Mouse (Mus musculus): Measurements from ENCODE around the gene Gns. TPM values are rescaled to one million over a fixed set of nuclear protein-coding genes. Genes with fewer than 3 reads are reported as not detected.
A peak's percentile ranks its signal among the peaks of the same experiment; 100 is the strongest.

The Gns gene
- total and polyA plus RNA-seq, 2 experiments from 2014 or later: 39.5 to 87.5 TPM

DNA sequence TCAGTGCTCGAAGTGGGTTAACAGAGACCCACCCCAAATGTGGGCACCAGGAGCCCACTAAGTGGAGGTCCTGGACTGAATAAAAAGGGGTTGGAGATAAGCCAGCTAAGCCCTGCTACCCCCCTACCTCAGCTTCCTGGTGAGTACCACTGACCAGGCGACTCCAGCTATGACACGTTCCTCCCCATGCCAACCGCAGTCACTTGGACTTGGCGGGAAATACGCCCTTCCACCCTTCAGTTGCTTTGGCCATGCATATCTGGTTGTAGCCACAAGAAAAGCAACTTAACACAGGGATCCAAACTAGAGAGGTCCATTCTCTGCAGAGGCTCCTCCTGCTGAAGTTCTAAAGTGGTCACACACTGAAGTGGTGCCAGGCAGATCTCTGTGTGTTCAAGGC, 57.4 kb downstream of the Gns start:
- Histone ChIP-seq H3K9me3 (ENCODE audit: low read length) (no peaks in the 10 kb centered on the region), H3K36me3 (ENCODE audit: insufficient read depth, low read length) (no peaks in the 10 kb centered on the region), H3K4me2 (ENCODE audit: low read depth, low read length) (no peak overlapping the region), H3K9ac (replicated peaks; ENCODE audit: low read length) (no peak overlapping the region), H3K4me1 (ENCODE audit: insufficient read depth, low read length) (peaks cover 31% of the 10 kb centered on the region), H3K4me3 (ENCODE audit: low read length) (no peak overlapping the region), H3K27me3 (ENCODE audit: insufficient read depth, low read length) (no peaks in the 10 kb centered on the region), H3K27ac (peak overlapping the region; percentile 71; the same call in 1 of the 2 replicates)
- ATAC-seq (no peak), DNase-seq (ENCODE audit: low spot score) (no peak)
- WGBS: 66% methylated on average over 6 of the region's 6 CpGs
- no peak for TF ChIP-seq CTCF (IDR thresholded peaks at IDR 0.05; ENCODE audit: low read depth)

DNA sequence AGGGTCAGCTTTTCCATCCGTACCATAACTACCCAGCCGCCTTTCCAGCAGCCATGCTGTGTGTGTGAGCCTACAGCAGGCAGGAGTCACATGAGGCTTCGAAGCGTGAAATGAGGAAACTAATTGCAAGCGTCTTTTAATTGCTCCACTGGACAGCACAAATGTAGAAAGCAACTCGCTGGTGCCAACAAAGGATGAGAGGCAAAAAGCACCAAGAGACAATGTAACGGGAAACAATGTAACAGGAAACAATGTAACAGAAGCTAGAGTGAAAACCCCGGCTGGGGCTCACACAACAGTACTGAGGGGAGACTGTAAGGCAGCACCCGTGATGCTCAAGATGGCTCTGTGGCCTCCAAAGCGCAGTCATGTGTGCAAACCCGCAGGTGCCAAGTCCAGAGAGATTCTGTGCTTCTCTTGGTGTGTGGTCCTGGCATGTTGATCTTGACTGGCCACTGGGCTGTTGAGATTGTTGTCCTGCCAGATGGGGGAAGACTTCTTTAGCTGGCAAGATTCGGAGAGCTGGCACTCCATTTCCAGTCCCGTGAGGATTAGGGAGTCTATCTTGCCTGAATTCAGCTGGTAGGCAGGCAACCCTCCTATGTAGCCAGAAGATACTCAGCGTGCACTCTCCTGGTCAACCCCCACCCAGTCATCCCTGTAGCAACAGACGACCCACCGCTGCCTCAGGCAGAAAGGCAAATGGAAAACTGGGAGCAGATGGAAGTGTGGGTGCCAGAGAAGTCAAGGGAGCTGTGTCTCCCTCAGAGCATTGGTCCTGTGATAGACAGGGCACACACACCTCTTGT, 58.9 kb downstream of the Gns start:
- Histone ChIP-seq H3K4me1 (ENCODE audit: insufficient read depth, low read length) (peaks cover 36% of the 10 kb centered on the region), H3K4me3 (ENCODE audit: low read length) (no peak overlapping the region), H3K27me3 (ENCODE audit: insufficient read depth, low read length) (no peaks in the 10 kb centered on the region), H3K27ac (peak overlapping the region; percentile 71), H3K9ac (replicated peaks; ENCODE audit: low read length) (no peak overlapping the region), H3K4me2 (ENCODE audit: low read depth, low read length) (no peak overlapping the region), H3K36me3 (ENCODE audit: insufficient read depth, low read length) (no peaks in the 10 kb centered on the region), H3K9me3 (ENCODE audit: low read length) (no peaks in the 10 kb centered on the region)
- 26% methylated on average over 16 of the region's 16 CpGs for WGBS
- peak; percentile 87 for ATAC-seq
- TF ChIP-seq CTCF (IDR thresholded peaks at IDR 0.05; ENCODE audit: low read depth): no peak; the same call in 1 of the 2 replicates
- peak; percentile 89 for DNase-seq (ENCODE audit: low spot score)

DNA sequence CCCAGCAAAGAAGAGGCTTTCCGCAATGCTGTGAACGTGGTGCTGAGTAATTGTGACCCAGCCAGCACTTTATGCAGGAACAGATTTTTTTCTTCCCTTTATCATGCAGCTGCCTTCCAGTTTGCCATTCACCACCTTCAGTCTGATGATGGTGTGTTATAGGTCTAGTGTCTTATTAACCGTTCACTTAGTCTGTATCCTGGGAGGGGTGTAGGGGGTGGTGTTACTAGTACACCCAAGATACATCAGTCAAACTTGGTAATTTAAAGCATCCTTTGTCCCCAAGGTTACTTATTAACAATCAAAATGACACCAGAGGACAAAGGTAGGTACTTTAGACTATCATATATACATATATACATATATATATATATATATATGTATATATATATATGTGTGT, 59.6 kb downstream of the Gns start:
- H3K27ac ChIP-seq: peak overlapping the region; percentile 71
- H3K27me3 ChIP-seq (ENCODE audit: insufficient read depth, low read length): no peaks in the 10 kb centered on the region
- ATAC-seq: no peak
- no peak for DNase-seq (ENCODE audit: low spot score)
- WGBS: 54% methylated on average over 3 of the region's 3 CpGs
- no peaks in the 10 kb centered on the region for H3K9me3 ChIP-seq (ENCODE audit: low read length)
- H3K4me2 ChIP-seq (ENCODE audit: low read depth, low read length): no peak overlapping the region
- no peaks in the 10 kb centered on the region for H3K36me3 ChIP-seq (ENCODE audit: insufficient read depth, low read length)
- H3K4me1 ChIP-seq (ENCODE audit: insufficient read depth, low read length): peaks cover 39% of the 10 kb centered on the region
- TF ChIP-seq CTCF (IDR thresholded peaks at IDR 0.05; ENCODE audit: low read depth): no peak
- no peak overlapping the region for H3K9ac ChIP-seq (replicated peaks; ENCODE audit: low read length)
- H3K4me3 ChIP-seq (ENCODE audit: low read length): no peak overlapping the region

DNA sequence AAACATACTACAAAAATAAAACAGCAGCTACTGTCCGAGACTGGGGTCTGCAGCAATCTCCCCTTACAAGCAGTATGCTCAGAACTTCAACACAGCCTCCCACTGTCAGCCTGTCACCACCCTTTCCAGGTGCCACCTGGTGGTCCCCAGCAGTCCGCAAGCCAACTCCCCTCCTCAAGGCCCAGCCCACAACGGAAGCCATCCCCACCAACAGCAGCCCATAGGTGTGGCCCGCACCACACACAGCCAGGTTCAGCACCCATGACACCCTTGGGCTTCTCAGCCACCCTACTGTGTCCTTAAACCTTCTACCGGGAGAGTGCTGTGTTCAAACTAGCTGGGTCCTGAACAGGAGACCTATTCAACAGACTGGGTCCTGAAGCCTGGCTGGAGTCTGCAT, 60.2 kb downstream of the Gns start:
- DNase-seq (ENCODE audit: low spot score) (no peak), ATAC-seq (no peak)
- Histone ChIP-seq H3K4me1 (ENCODE audit: insufficient read depth, low read length) (peaks cover 39% of the 10 kb centered on the region), H3K9me3 (ENCODE audit: low read length) (no peaks in the 10 kb centered on the region), H3K4me2 (ENCODE audit: low read depth, low read length) (no peak overlapping the region), H3K27ac (no peak overlapping the region), H3K9ac (replicated peaks; ENCODE audit: low read length) (no peak overlapping the region), H3K27me3 (ENCODE audit: insufficient read depth, low read length) (no peaks in the 10 kb centered on the region), H3K4me3 (ENCODE audit: low read length) (no peak overlapping the region), H3K36me3 (ENCODE audit: insufficient read depth, low read length) (no peaks in the 10 kb centered on the region)
- 92% methylated on average over 5 of the region's 5 CpGs for WGBS
- no peak for TF ChIP-seq CTCF (IDR thresholded peaks at IDR 0.05; ENCODE audit: low read depth)

DNA sequence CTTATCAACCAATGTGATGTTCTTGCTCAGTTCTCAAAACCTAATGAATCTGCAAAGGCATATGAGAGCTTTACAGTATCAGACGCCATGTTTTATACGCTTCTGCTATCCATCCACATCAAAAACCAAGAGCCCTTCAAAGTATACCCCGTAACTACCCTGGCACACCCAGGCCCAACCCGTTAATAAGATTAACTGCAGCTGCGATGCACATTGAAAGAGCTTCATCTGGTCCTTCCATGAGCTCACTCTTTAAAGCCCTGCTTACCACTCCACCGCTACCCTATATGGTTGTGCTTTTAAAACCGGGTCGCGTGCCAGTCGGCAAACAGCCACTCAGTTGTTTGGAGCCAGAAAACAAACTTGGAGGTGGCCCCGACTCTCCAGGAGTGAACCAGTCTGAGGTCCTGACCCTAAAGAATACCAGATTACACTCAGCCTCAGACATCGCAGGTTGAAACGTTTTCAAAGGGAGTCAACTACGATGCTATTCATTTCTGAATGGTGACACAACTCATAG, 60.7 kb downstream of the Gns start:
- Histone ChIP-seq H3K4me1 (ENCODE audit: insufficient read depth, low read length) (peaks cover 43% of the 10 kb centered on the region), H3K9me3 (ENCODE audit: low read length) (no peaks in the 10 kb centered on the region), H3K27me3 (ENCODE audit: insufficient read depth, low read length) (no peaks in the 10 kb centered on the region), H3K4me2 (ENCODE audit: low read depth, low read length) (no peak overlapping the region), H3K9ac (replicated peaks; ENCODE audit: low read length) (no peak overlapping the region), H3K27ac (no peak overlapping the region), H3K4me3 (ENCODE audit: low read length) (no peak overlapping the region), H3K36me3 (ENCODE audit: insufficient read depth, low read length) (no peaks in the 10 kb centered on the region)
- 72% methylated on average over 14 of the region's 14 CpGs for WGBS
- no peak for DNase-seq (ENCODE audit: low spot score)
- no peak for ATAC-seq
- no peak for TF ChIP-seq CTCF (IDR thresholded peaks at IDR 0.05; ENCODE audit: low read depth)

DNA sequence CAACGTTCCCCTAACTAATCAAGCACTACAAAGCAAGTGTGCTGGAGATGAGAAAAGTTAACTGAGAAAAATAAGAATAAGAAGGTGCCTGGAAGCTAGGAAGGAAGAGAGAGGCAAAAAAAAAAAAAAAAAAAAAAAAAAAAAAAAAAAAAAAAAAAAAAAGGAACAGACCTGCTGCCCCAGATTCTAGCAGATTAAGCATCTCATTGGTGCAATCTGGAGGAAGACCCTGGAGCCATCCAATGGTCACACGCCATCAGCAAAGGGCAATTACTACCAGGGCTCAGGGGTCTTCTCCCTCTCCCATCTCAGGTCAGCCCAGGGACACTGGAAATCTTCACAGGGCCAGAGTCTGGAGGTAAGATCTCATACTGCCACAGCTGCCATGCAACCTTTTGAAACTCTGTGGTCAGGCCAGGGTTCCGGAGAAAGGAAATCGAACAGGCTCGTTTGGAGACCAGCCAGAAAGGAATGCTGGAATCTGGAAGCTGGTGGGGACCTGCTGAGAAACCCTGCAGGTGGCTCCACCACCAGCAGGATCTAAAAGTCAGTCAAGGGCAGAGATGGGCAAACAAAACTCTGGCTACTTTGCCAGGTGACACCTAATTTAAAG, 61.7 kb downstream of the Gns start:
- ATAC-seq (no peak), DNase-seq (ENCODE audit: low spot score) (no peak)
- H3K9ac ChIP-seq (replicated peaks; ENCODE audit: low read length): no peak overlapping the region
- no peaks in the 10 kb centered on the region for H3K9me3 ChIP-seq (ENCODE audit: low read length)
- peaks cover 37% of the 10 kb centered on the region for H3K4me1 ChIP-seq (ENCODE audit: insufficient read depth, low read length)
- no peak overlapping the region for H3K4me3 ChIP-seq (ENCODE audit: low read length)
- WGBS: 31% methylated on average over 5 of the region's 5 CpGs
- no peaks in the 10 kb centered on the region for H3K27me3 ChIP-seq (ENCODE audit: insufficient read depth, low read length)
- TF ChIP-seq CTCF (IDR thresholded peaks at IDR 0.05; ENCODE audit: low read depth): no peak
- no peak overlapping the region for H3K27ac ChIP-seq
- no peak overlapping the region for H3K4me2 ChIP-seq (ENCODE audit: low read depth, low read length)
- no peaks in the 10 kb centered on the region for H3K36me3 ChIP-seq (ENCODE audit: insufficient read depth, low read length)

DNA sequence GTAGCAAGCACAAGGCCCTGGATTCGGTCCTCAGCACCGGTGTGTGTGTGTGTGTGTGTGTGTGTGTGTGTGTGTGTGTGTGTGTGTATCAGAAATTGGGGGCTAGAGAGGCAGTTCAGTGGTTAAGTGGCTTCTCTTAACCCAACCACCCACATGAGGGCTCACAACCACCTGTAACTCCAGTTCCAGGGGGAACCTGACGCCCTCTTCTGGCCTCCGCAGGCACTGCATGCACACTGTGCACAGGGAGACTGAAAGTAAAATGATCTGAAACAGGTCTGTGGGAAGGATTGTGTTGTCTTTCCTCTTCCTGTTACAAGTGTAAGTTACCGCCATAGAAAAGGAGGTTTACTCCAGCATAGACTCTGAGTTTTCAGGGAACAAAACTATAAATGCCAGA, 62.2 kb downstream of the Gns start:
- Histone ChIP-seq H3K4me1 (ENCODE audit: insufficient read depth, low read length) (peaks cover 32% of the 10 kb centered on the region), H3K4me2 (ENCODE audit: low read depth, low read length) (no peak overlapping the region), H3K9ac (replicated peaks; ENCODE audit: low read length) (no peak overlapping the region), H3K4me3 (ENCODE audit: low read length) (no peak overlapping the region), H3K9me3 (ENCODE audit: low read length) (no peaks in the 10 kb centered on the region), H3K36me3 (ENCODE audit: insufficient read depth, low read length) (no peaks in the 10 kb centered on the region), H3K27ac (no peak overlapping the region), H3K27me3 (ENCODE audit: insufficient read depth, low read length) (no peaks in the 10 kb centered on the region)
- WGBS: 64% methylated on average over 5 of the region's 5 CpGs
- no peak for ATAC-seq
- TF ChIP-seq CTCF (IDR thresholded peaks at IDR 0.05; ENCODE audit: low read depth): peak; percentile 63
- DNase-seq (ENCODE audit: low spot score): peak; percentile 36

Data from hindbrain, postnatal 0 days (tissue).